Mouse (Mus musculus): ENCODE measurements around the gene Laptm4a. TPM values are rescaled to one million over a fixed set of nuclear protein-coding genes. Genes with fewer than 3 reads are reported as not detected.
"Not testable (repeated sequence)": the region's sequence is repeated elsewhere in the genome, so short reads cannot be mapped to it uniquely, and the experiment has no call there.

The Laptm4a gene
- total RNA-seq, 2 experiments from 2014 or later: 214 to 221 TPM

GRCm38 (mm10) chr12:8900919-8901663, 20.4 kb upstream of the Laptm4a start:
- DNase-seq: no peak

GRCm38 (mm10) chr12:8901934-8902333, 19.5 kb upstream of the Laptm4a start:
- DNase-seq: no peak
- intact Hi-C loops (cut with DNase I): no loop called here

More at GRCm38 (mm10) chr12:8900919-8901663, 20.4 kb upstream of the Laptm4a start:
- intact Hi-C loops (cut with DNase I): no loop called here

- DNase-seq: no peak
- intact Hi-C loops (cut with DNase I): no loop called here
These were observed 19.0 kb upstream of the Laptm4a start for GRCm38 (mm10) chr12:8902479-8902878.

GRCm38 (mm10) chr12:8912860-8913685, 8.4 kb upstream of the Laptm4a start:
- intact Hi-C loops (cut with DNase I): no loop called here
- DNase-seq: peak; percentile 54 to 61

- DNase-seq: peak; percentile 36 to 43
- intact Hi-C loops (cut with DNase I): no loop called here
These were observed 7.6 kb upstream of the Laptm4a start for GRCm38 (mm10) chr12:8913701-8914340.

GRCm38 (mm10) chr12:8916378-8916777, 5.1 kb upstream of the Laptm4a start:
- peak; percentile 58 to 65 for DNase-seq
- intact Hi-C loops (cut with DNase I): no loop called here

GRCm38 (mm10) chr12:8919231-8919630, 2.2 kb upstream of the Laptm4a start:
- no peak for DNase-seq
- intact Hi-C loops (cut with DNase I): no loop called here

- no peak for DNase-seq
- intact Hi-C loops (cut with DNase I): no loop called here
These were observed 469 bp upstream of the Laptm4a start for GRCm38 (mm10) chr12:8920996-8921393.

- intact Hi-C loops (cut with DNase I): no loop called here
- no peak for DNase-seq
These were observed 1.1 kb downstream of the Laptm4a start for GRCm38 (mm10) chr12:8922369-8923124.

GRCm38 (mm10) chr12:8923125-8923410, 1.6 kb downstream of the Laptm4a start:
- intact Hi-C loops (cut with DNase I): no loop called here
- DNase-seq: peak in 1 of 2 experiments; percentile 42

- DNase-seq: no peak
- intact Hi-C loops (cut with DNase I): no loop called here
These were observed 2.1 kb downstream of the Laptm4a start for GRCm38 (mm10) chr12:8923603-8924002.

- intact Hi-C loops (cut with DNase I): no loop called here
- no peak for DNase-seq
These were observed 6.2 kb downstream of the Laptm4a start for GRCm38 (mm10) chr12:8927652-8928051.

- no peak for DNase-seq
- intact Hi-C loops (cut with DNase I): no loop called here
These were observed 7.3 kb downstream of the Laptm4a start for GRCm38 (mm10) chr12:8928766-8929165.

- no peak for DNase-seq
- intact Hi-C loops (cut with DNase I): no loop called here
These were observed 9.6 kb downstream of the Laptm4a start for GRCm38 (mm10) chr12:8931083-8931482.

GRCm38 (mm10) chr12:8935349-8935748, 13.9 kb downstream of the Laptm4a start:
- DNase-seq: peak in 1 of 2 experiments; percentile 19
- intact Hi-C loops (cut with DNase I): loop anchor here (5.0 kb wide), 1 partner anchor 48 kb away; no protein-coding TSS in a partner anchor

- intact Hi-C loops (cut with DNase I): loop anchor here (5.0 kb wide), 1 partner anchor 49 kb away; no protein-coding TSS in a partner anchor
- not testable (repeated sequence) for DNase-seq
These were observed 14.7 kb downstream of the Laptm4a start for GRCm38 (mm10) chr12:8936210-8936609.

GRCm38 (mm10) chr12:8939490-8939889, 18.0 kb downstream of the Laptm4a start:
- intact Hi-C loops (cut with DNase I): loop anchor here (5.0 kb wide), 1 partner anchor 52 kb away; no protein-coding TSS in a partner anchor

GRCm38 (mm10) chr12:8940011-8941005, 18.8 kb downstream of the Laptm4a start:
- intact Hi-C loops (cut with DNase I): no loop called here
- no peak for DNase-seq

More at GRCm38 (mm10) chr12:8939490-8939889, 18.0 kb downstream of the Laptm4a start:
- DNase-seq: no peak

GRCm38 (mm10) chr12:8941131-8941615, 19.7 kb downstream of the Laptm4a start:
- no peak for DNase-seq
- intact Hi-C loops (cut with DNase I): no loop called here
